Mouse (Mus musculus): Measurements from ENCODE around the gene Stard3. TPM values are rescaled to one million over a fixed set of nuclear protein-coding genes. Genes with fewer than 3 reads are reported as not detected.

Stard3 gene
- total and polyA plus RNA-seq, 3 experiments, result 53.0 to 62.5 TPM; not detected in 1

GRCm38 (mm10) chr11:98319544-98319943 lies 38.6 kb upstream of the Stard3 start:
- H3K79me2 ChIP-seq (ENCODE audit: control insufficient read depth, insufficient read depth, low read length, poor library complexity), result no peaks in the 10 kb centered on the region
- no peaks in the 10 kb centered on the region for H3K4me1 ChIP-seq (ENCODE audit: control insufficient read depth in 1 of 2, insufficient read depth in 2 of 2, low read length in 2 of 2)
- no peak overlapping the region for H3K9ac ChIP-seq (ENCODE audit: control insufficient read depth, low read depth, low read length, poor library complexity, severe bottlenecking)
- no peak for DNase-seq (ENCODE audit: low read depth, low spot score)
- no peak overlapping the region for H3K4me3 ChIP-seq (ENCODE audit: control insufficient read depth in 1 of 2, insufficient read depth in 1 of 2, low read depth in 2 of 2, low read length in 2 of 2)
- H3K9me3 ChIP-seq (replicated peaks; ENCODE audit: insufficient read depth, low read length), result no peaks in the 10 kb centered on the region
- no peak for TF ChIP-seq MYC (IDR thresholded peaks at IDR 0.05; ENCODE audit: low read depth, low read length)
- TF ChIP-seq E2F4 (IDR thresholded peaks at IDR 0.05; ENCODE audit: borderline replicate concordance, low read depth, low read length), result no peak
- TF ChIP-seq NELFE (IDR thresholded peaks at IDR 0.05; ENCODE audit: low read depth, low read length), result no peak
- no peak for TF ChIP-seq MXI1 (IDR thresholded peaks at IDR 0.05; ENCODE audit: low read depth, low read length)
- no peak for TF ChIP-seq TBP (IDR thresholded peaks at IDR 0.05; ENCODE audit: low read depth, low read length)
- TF ChIP-seq CHD1 (IDR thresholded peaks at IDR 0.05; ENCODE audit: low read depth, low read length), result no peak
- no peak for TF ChIP-seq ZKSCAN1 (IDR thresholded peaks at IDR 0.05; ENCODE audit: low read depth, low read length)
- no peak for TF ChIP-seq GATA1 (IDR thresholded peaks at IDR 0.05; ENCODE audit: low read depth, low read length)
- TF ChIP-seq BHLHE40 (IDR thresholded peaks at IDR 0.05; ENCODE audit: borderline replicate concordance, low read depth, low read length), result no peak
- TF ChIP-seq JUND (IDR thresholded peaks at IDR 0.05; ENCODE audit: low read depth, low read length), result no peak
- no peak for TF ChIP-seq KAT2A (conservative IDR thresholded peaks at IDR 0.05; ENCODE audit: low read depth, low read length)
- TF ChIP-seq MAX (IDR thresholded peaks at IDR 0.05; ENCODE audit: low read length), result no peak
- no peak for TF ChIP-seq RCOR1 (IDR thresholded peaks at IDR 0.05; ENCODE audit: low read depth, low read length)
- TF ChIP-seq MAZ (IDR thresholded peaks at IDR 0.05; ENCODE audit: low read depth, low read length), result no peak
- no peaks in the 10 kb centered on the region for H3K36me3 ChIP-seq (ENCODE audit: control insufficient read depth in 1 of 2, insufficient read depth in 2 of 2, low read length in 2 of 2)
- H3K27me3 ChIP-seq (ENCODE audit: control insufficient read depth in 1 of 2, insufficient read depth in 2 of 2, low read length in 2 of 2), result peaks cover 14 to 43% of the 10 kb centered on the region in 2 experiments
- no peak overlapping the region for H3K27ac ChIP-seq (ENCODE audit: control insufficient read depth, low read depth, low read length)

GRCm38 (mm10) chr11:98319944-98320343 lies 38.2 kb upstream of the Stard3 start:
- no peak overlapping the region for H3K4me3 ChIP-seq (ENCODE audit: control insufficient read depth in 1 of 2, insufficient read depth in 1 of 2, low read depth in 2 of 2, low read length in 2 of 2)
- no peak overlapping the region for H3K27ac ChIP-seq (ENCODE audit: control insufficient read depth, low read depth, low read length)
- H3K9me3 ChIP-seq (replicated peaks; ENCODE audit: insufficient read depth, low read length), result no peaks in the 10 kb centered on the region
- no peaks in the 10 kb centered on the region for H3K36me3 ChIP-seq (ENCODE audit: control insufficient read depth in 1 of 2, insufficient read depth in 2 of 2, low read length in 2 of 2)
- H3K9ac ChIP-seq (ENCODE audit: control insufficient read depth, low read depth, low read length, poor library complexity, severe bottlenecking), result no peak overlapping the region
- no peak for DNase-seq (ENCODE audit: low read depth, low spot score)
- H3K79me2 ChIP-seq (ENCODE audit: control insufficient read depth, insufficient read depth, low read length, poor library complexity), result no peaks in the 10 kb centered on the region
- H3K4me1 ChIP-seq (ENCODE audit: control insufficient read depth in 1 of 2, insufficient read depth in 2 of 2, low read length in 2 of 2), result no peaks in the 10 kb centered on the region
- TF ChIP-seq KAT2A (conservative IDR thresholded peaks at IDR 0.05; ENCODE audit: low read depth, low read length) (no peak), SMC3 (IDR thresholded peaks at IDR 0.05; ENCODE audit: low read depth, low read length) (no peak), RCOR1 (IDR thresholded peaks at IDR 0.05; ENCODE audit: low read depth, low read length) (no peak), NELFE (IDR thresholded peaks at IDR 0.05; ENCODE audit: low read depth, low read length) (no peak), MYB (IDR thresholded peaks at IDR 0.05; ENCODE audit: low read depth, low read length) (no peak), TCF12 (IDR thresholded peaks at IDR 0.05; ENCODE audit: low read depth, low read length) (no peak)
- H3K27me3 ChIP-seq (ENCODE audit: control insufficient read depth in 1 of 2, insufficient read depth in 2 of 2, low read length in 2 of 2), result peaks cover 14 to 43% of the 10 kb centered on the region in 2 experiments
